Mouse (Mus musculus) hindbrain, embryonic 14.5 days (tissue): ENCODE measurements around the gene Polr1d. TPM values are rescaled to one million over a fixed set of nuclear protein-coding genes. Genes with fewer than 3 reads are reported as not detected.
A peak's percentile ranks its signal among the peaks of the same experiment; 100 is the strongest.

Experiments used
- ATAC-seq: fragments of 200-750 bp; cut with Nextera tagmentation; 2 replicates; pipeline ENCODE4 v1.8.0; 2017; ENCODE audit warnings: moderate number of reproducible peaks, mild to moderate bottlenecking, moderate TSS enrichment, moderate library complexity; ENCODE audit not compliant: low FRiP score
- DNase-seq: peaks from one replicate; pipeline ENCODE4 v3.0.0-alpha.2; 2015; ENCODE audit warnings: low spot score
- H3K27ac ChIP-seq: fragments of 300-500 bp; sonication (generic); 2 replicates; pipeline ENCODE4 v1.5.1; 2014; ENCODE audit warnings: mild to moderate bottlenecking, moderate library complexity
- H3K27me3 ChIP-seq: fragments of 300-500 bp; sonication (generic); 2 replicates; pipeline ENCODE4 v1.6.1; 2014; ENCODE audit warnings: mild to moderate bottlenecking, low read length, mixed read lengths; ENCODE audit not compliant: control insufficient read depth, insufficient read depth
- H3K36me3 ChIP-seq: fragments of 300-500 bp; sonication (generic); replicated peaks from 2 replicates; pipeline ENCODE4 v1.6.1; 2014; ENCODE audit not compliant: control insufficient read depth, insufficient read depth
- H3K4me1 ChIP-seq: fragments of 300-500 bp; sonication (generic); replicated peaks from 2 replicates; pipeline ENCODE4 v1.6.1; 2014; ENCODE audit warnings: antibody characterized with exemption, low read length, mixed read lengths; ENCODE audit not compliant: control insufficient read depth, insufficient read depth
- H3K4me2 ChIP-seq: fragments of 300-500 bp; sonication (generic); replicated peaks from 2 replicates; pipeline ENCODE4 v1.6.1; 2014; ENCODE audit warnings: mild to moderate bottlenecking, moderate library complexity
- H3K4me3 ChIP-seq: fragments of 300-500 bp; sonication (generic); replicated peaks from 2 replicates; pipeline ENCODE4 v1.5.1; 2014; ENCODE audit warnings: mild to moderate bottlenecking, low read length
- H3K9ac ChIP-seq: fragments of 300-500 bp; sonication (generic); 2 replicates; pipeline ENCODE4 v1.6.1; 2014
- H3K9me3 ChIP-seq: fragments of 300-500 bp; sonication (generic); 2 replicates; pipeline ENCODE4 v1.6.1; 2016; ENCODE audit warnings: low read length; ENCODE audit not compliant: control insufficient read depth
- WGBS: fragments of 180-500 bp; shearing (Covaris S2); extraction: QIAGEN DNeasy Blood & Tissue Kit; methylation state at CpG from one replicate; pipeline ENCODE4 v1.1.7; 2014; 5-methylcytosine and 5-hydroxymethylcytosine counted together
- polyA plus RNA-seq: library from polyadenylated mRNA; unstranded; fragments of >200 nt; fragmentation: Nextera tagmentation; extraction: Ambion mirVana; gene quantifications from 2 replicates; pipeline ENCODE4 v1.2.1, GENCODE M21; 2014

The Polr1d gene
- polyA plus RNA-seq, 1 experiment from 2014 or later: 113 TPM

GRCm38 (mm10) chr5:147076026-147076798 is 638 bp upstream of the Polr1d start, which contains the start of gene Lnx2:
Lnx2 (minus strand) TSS chr5:147076586.
- Histone ChIP-seq H3K4me1 (peaks cover 14% of the 10 kb centered on the region), H3K9me3 (no peaks in the 10 kb centered on the region), H3K27me3 (no peaks in the 10 kb centered on the region), H3K9ac (peak within 1 kb of the TSS; percentile 76), H3K4me2 (peak within 1 kb of the TSS; percentile 82), H3K36me3 (no peaks in the 10 kb centered on the region; the same call in 1 of the 2 replicates), H3K4me3 (peak within 1 kb of the TSS; percentile 65), H3K27ac (peak within 1 kb of the TSS; percentile 84)
- DNase-seq (peak; percentile 96), ATAC-seq (peak; percentile 99)
- WGBS: under 1% methylated on average over 65 of the region's 65 CpGs

- Histone ChIP-seq H3K27ac (peak overlapping the region; percentile 84), H3K9me3 (no peaks in the 10 kb centered on the region), H3K4me1 (peaks cover 14% of the 10 kb centered on the region), H3K36me3 (peaks cover 4% of the 10 kb centered on the region; the same call in 1 of the 2 replicates), H3K9ac (peak overlapping the region; percentile 76), H3K27me3 (no peaks in the 10 kb centered on the region), H3K4me2 (peak overlapping the region; percentile 82), H3K4me3 (peak overlapping the region; percentile 65)
- DNase-seq (peak; percentile 87), ATAC-seq (peak; percentile 75)
- WGBS: under 1% methylated on average over 56 of the region's 57 CpGs
These were observed 620 bp downstream of the Polr1d start for GRCm38 (mm10) chr5:147077305-147078034.

DNA sequence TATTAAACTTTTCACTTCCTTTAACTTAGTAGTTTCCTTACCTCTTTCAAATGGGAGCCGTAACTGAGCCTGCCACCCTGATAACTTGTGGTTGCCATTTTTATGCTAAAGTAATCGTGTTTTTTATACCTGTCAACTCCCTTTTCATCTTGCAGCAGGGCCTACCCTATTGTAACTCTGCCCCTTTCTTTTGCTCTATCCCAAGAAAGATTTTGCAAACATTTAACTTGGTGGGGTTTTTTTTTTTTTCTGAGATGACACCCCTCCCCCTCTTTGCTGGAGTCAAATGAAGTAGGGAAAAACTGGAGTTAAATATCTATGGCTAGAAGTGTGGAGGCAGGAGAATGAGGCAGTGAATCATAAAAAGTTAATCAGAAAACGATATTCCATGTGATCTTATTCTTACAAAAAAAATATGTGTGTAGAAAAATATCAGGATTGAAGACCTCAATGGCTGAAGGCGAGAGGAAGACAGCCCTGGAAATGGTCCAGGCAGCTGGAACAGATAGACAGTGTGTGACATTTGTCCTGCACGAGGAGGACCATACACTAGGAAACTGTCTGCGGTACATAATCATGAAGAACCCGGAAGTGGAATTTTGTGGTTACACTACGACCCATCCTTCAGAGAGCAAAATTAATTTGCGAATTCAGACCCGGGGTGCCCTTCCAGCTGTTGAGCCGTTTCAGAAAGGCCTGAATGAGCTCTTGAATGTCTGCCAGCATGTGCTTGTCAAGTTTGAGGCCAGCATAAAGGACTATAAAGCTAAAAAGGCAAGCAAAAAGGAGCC is 1.5 kb downstream of the Polr1d start:
- 51% methylated on average over 11 of the region's 11 CpGs for WGBS
- ATAC-seq (no peak), DNase-seq (no peak)
- H3K36me3 ChIP-seq: peaks cover 4% of the 10 kb centered on the region; the same call in 1 of the 2 replicates
- H3K9ac ChIP-seq: peak overlapping the region; percentile 76
- no peaks in the 10 kb centered on the region for H3K9me3 ChIP-seq
- H3K27me3 ChIP-seq: no peaks in the 10 kb centered on the region
- H3K4me2 ChIP-seq: peak overlapping the region; percentile 82
- no peak overlapping the region for H3K27ac ChIP-seq
- peaks cover 14% of the 10 kb centered on the region for H3K4me1 ChIP-seq
- H3K4me3 ChIP-seq: peak overlapping the region; percentile 65

- no peaks in the 10 kb centered on the region for H3K9me3 ChIP-seq
- no peak overlapping the region for H3K4me2 ChIP-seq
- H3K27me3 ChIP-seq: no peaks in the 10 kb centered on the region
- H3K4me1 ChIP-seq: no peaks in the 10 kb centered on the region
- no peak overlapping the region for H3K9ac ChIP-seq
- H3K4me3 ChIP-seq: no peak overlapping the region
- ATAC-seq (no peak), DNase-seq (no peak)
- H3K27ac ChIP-seq: no peak overlapping the region
- H3K36me3 ChIP-seq: peaks cover 6% of the 10 kb centered on the region
- WGBS: 78% methylated on average over 9 of the region's 9 CpGs
These were observed 8.5 kb downstream of the Polr1d start for GRCm38 (mm10) chr5:147085201-147085894.

GRCm38 (mm10) chr5:147086816-147087215 is 10.0 kb downstream of the Polr1d start:
- WGBS: over 99% methylated on average over 4 of the region's 4 CpGs
- H3K9ac ChIP-seq: no peak overlapping the region

GRCm38 (mm10) chr5:147089836-147090235 is 13.0 kb downstream of the Polr1d start:
- ATAC-seq: no peak
- Histone ChIP-seq H3K27ac (no peak overlapping the region), H3K9me3 (no peaks in the 10 kb centered on the region), H3K9ac (no peak overlapping the region), H3K4me3 (no peak overlapping the region), H3K27me3 (no peaks in the 10 kb centered on the region), H3K36me3 (peaks cover 2% of the 10 kb centered on the region), H3K4me2 (no peak overlapping the region), H3K4me1 (no peaks in the 10 kb centered on the region)
- WGBS: 66% methylated on average over 3 of the region's 3 CpGs
- DNase-seq: no peak

More at GRCm38 (mm10) chr5:147086816-147087215, 10.0 kb downstream of the Polr1d start:
- H3K9me3 ChIP-seq: no peaks in the 10 kb centered on the region
- no peaks in the 10 kb centered on the region for H3K4me1 ChIP-seq
- DNase-seq (no peak), ATAC-seq (no peak)
- no peaks in the 10 kb centered on the region for H3K27me3 ChIP-seq
- H3K4me2 ChIP-seq: no peak overlapping the region
- no peak overlapping the region for H3K4me3 ChIP-seq
- H3K36me3 ChIP-seq: peaks cover 2% of the 10 kb centered on the region
- no peak overlapping the region for H3K27ac ChIP-seq

GRCm38 (mm10) chr5:147090256-147090963 is 13.6 kb downstream of the Polr1d start:
- 82% methylated on average over 11 of the region's 11 CpGs for WGBS
- Histone ChIP-seq H3K4me1 (no peaks in the 10 kb centered on the region), H3K9me3 (no peaks in the 10 kb centered on the region), H3K27ac (no peak overlapping the region), H3K4me3 (no peak overlapping the region), H3K9ac (no peak overlapping the region), H3K4me2 (no peak overlapping the region), H3K36me3 (peaks cover 2% of the 10 kb centered on the region), H3K27me3 (no peaks in the 10 kb centered on the region)
- no peak for DNase-seq
- no peak for ATAC-seq

GRCm38 (mm10) chr5:147092448-147092847 is 15.6 kb downstream of the Polr1d start:
- no peak overlapping the region for H3K9ac ChIP-seq
- 95% methylated on average over 7 of the region's 7 CpGs for WGBS

More at GRCm38 (mm10) chr5:147092448-147092847, 15.6 kb downstream of the Polr1d start:
- Histone ChIP-seq H3K4me1 (no peaks in the 10 kb centered on the region), H3K27me3 (no peaks in the 10 kb centered on the region), H3K36me3 (peaks cover 2% of the 10 kb centered on the region; the same call in 1 of the 2 replicates), H3K4me2 (no peak overlapping the region), H3K27ac (no peak overlapping the region), H3K9me3 (no peaks in the 10 kb centered on the region), H3K4me3 (no peak overlapping the region)
- ATAC-seq (no peak), DNase-seq (no peak)
